Mouse (Mus musculus) heart, embryonic 13.5 days (tissue): ENCODE measurements at regions not wholly inside any gene's neighbourhood (a gene's known extent, or its start where the extent isn't known, plus 50 kb on each side); places are given as distances from the start of the nearest gene placed in this dataset.

Source experiments
- ATAC-seq: fragments of 200-750 bp; cut with Nextera tagmentation; 2 replicates; pipeline ENCODE4 v1.8.0; 2017; ENCODE audit warnings: moderate TSS enrichment; ENCODE audit not compliant: insufficient number of reproducible peaks, low FRiP score, low TSS enrichment; ENCODE audit errors: extremely low read depth
- H3K27ac ChIP-seq: fragments of 300-500 bp; sonication (generic); replicated peaks from 2 replicates; pipeline ENCODE4 v1.5.1; 2015; ENCODE audit warnings: moderate library complexity, mild to moderate bottlenecking, inconsistent platforms
- H3K27me3 ChIP-seq: fragments of 300-500 bp; sonication (generic); replicated peaks from 2 replicates; pipeline ENCODE4 v1.6.1; 2015; ENCODE audit warnings: mild to moderate bottlenecking, inconsistent platforms
- H3K36me3 ChIP-seq: fragments of 300-500 bp; sonication (generic); 2 replicates; pipeline ENCODE4 v1.6.1; 2015; ENCODE audit warnings: mild to moderate bottlenecking, inconsistent platforms
- H3K4me1 ChIP-seq: fragments of 300-500 bp; sonication (generic); 2 replicates; pipeline ENCODE4 v1.6.1; 2015; ENCODE audit warnings: inconsistent platforms
- H3K4me2 ChIP-seq: fragments of 300-500 bp; sonication (generic); 2 replicates; pipeline ENCODE4 v1.6.1; 2015; ENCODE audit warnings: inconsistent platforms, mild to moderate bottlenecking, moderate library complexity
- H3K4me3 ChIP-seq: fragments of 300-500 bp; sonication (generic); 2 replicates; pipeline ENCODE4 v1.5.1; 2015; ENCODE audit warnings: moderate library complexity, mild to moderate bottlenecking, inconsistent platforms
- H3K9ac ChIP-seq: fragments of 300-500 bp; sonication (generic); 2 replicates; pipeline ENCODE4 v1.6.1; 2015; ENCODE audit warnings: inconsistent platforms, mild to moderate bottlenecking, moderate library complexity
- H3K9me3 ChIP-seq: fragments of 300-500 bp; sonication (generic); 2 replicates; pipeline ENCODE4 v1.6.1; 2016; ENCODE audit warnings: inconsistent platforms
- WGBS: fragments of 180-500 bp; shearing (Covaris S2); methylation state at CpG from one replicate; pipeline ENCODE4 v1.1.7; 2015; ENCODE audit warnings: mixed read lengths; 5-methylcytosine and 5-hydroxymethylcytosine counted together

GRCm38 (mm10) chr3:14381421-14381992, 99.0 kb upstream of the Slc7a12 start:
- H3K9me3 ChIP-seq: no peaks in the 10 kb centered on the region
- H3K4me2 ChIP-seq: peak overlapping the region; percentile 66
- no peak overlapping the region for H3K27ac ChIP-seq
- ATAC-seq: no peak; the same call in 1 of the 2 replicates
- H3K27me3 ChIP-seq: no peaks in the 10 kb centered on the region
- H3K9ac ChIP-seq: 0 out of 2 replicates have a peak overlapping the region, but pooled peaks have one; percentile 66
- 10% methylated on average over 18 of the region's 18 CpGs for WGBS
- H3K4me1 ChIP-seq: no peaks in the 10 kb centered on the region
- no peaks in the 10 kb centered on the region for H3K36me3 ChIP-seq
- peak overlapping the region; percentile 37 for H3K4me3 ChIP-seq

DNA sequence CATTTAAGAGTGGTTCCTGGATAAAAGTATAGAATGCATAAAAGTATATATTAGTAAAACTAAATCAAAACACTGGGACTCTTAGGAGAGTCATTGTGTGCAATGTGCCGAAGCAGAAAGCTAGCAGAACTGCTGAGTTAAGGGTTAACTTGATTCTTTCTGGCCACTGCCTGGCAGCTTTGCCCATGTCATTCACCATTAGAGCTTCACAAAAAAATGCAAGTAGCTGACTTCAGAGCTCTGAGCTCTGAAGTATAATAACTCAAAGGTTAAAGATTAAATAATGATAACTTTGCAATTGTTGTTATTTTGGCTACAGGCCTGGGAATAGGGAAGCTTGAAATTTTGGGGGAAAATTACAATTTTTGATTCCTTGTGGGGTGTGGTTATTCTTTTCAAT, 89.8 kb upstream of the Slc7a12 start:
- H3K4me3 ChIP-seq: no peak overlapping the region
- no peaks in the 10 kb centered on the region for H3K9me3 ChIP-seq
- no peak overlapping the region for H3K9ac ChIP-seq
- no peaks in the 10 kb centered on the region for H3K4me1 ChIP-seq
- no peaks in the 10 kb centered on the region for H3K36me3 ChIP-seq
- no peaks in the 10 kb centered on the region for H3K27me3 ChIP-seq
- no peak overlapping the region for H3K27ac ChIP-seq
- 64% methylated on average over 1 of the region's 1 CpGs for WGBS
- no peak overlapping the region for H3K4me2 ChIP-seq
- no peak for ATAC-seq

- H3K27ac ChIP-seq: no peak overlapping the region
- ATAC-seq: no peak
- no peak overlapping the region for H3K4me3 ChIP-seq
- 71% methylated on average over 3 of the region's 3 CpGs for WGBS
- no peaks in the 10 kb centered on the region for H3K4me1 ChIP-seq
- H3K9me3 ChIP-seq: no peaks in the 10 kb centered on the region
- no peak overlapping the region for H3K9ac ChIP-seq
- no peaks in the 10 kb centered on the region for H3K36me3 ChIP-seq
- H3K4me2 ChIP-seq: no peak overlapping the region
- no peaks in the 10 kb centered on the region for H3K27me3 ChIP-seq
Measured at GRCm38 (mm10) chr3:14398676-14399075, 81.8 kb upstream of the Slc7a12 start.

GRCm38 (mm10) chr3:14408435-14409125, 71.9 kb upstream of the Slc7a12 start:
- H3K36me3 ChIP-seq: no peaks in the 10 kb centered on the region
- no peaks in the 10 kb centered on the region for H3K4me1 ChIP-seq
- no peak overlapping the region for H3K4me2 ChIP-seq
- H3K9ac ChIP-seq: no peak overlapping the region
- no peaks in the 10 kb centered on the region for H3K9me3 ChIP-seq
- 67% methylated on average over 1 of the region's 1 CpGs for WGBS
- no peaks in the 10 kb centered on the region for H3K27me3 ChIP-seq
- no peak for ATAC-seq
- no peak overlapping the region for H3K27ac ChIP-seq
- H3K4me3 ChIP-seq: no peak overlapping the region
